Mouse (Mus musculus) heart, embryonic 16.5 days (tissue): ENCODE measurements around the gene Ptger4. TPM values are rescaled to one million over a fixed set of nuclear protein-coding genes. Genes with fewer than 3 reads are reported as not detected.
A peak's percentile ranks its signal among the peaks of the same experiment; 100 is the strongest.

Experiments
- ATAC-seq: fragments of 200-750 bp; cut with Nextera tagmentation; replicated peaks from 2 replicates; pipeline ENCODE4 v1.8.0; 2017; ENCODE audit warnings: moderate number of reproducible peaks; ENCODE audit not compliant: insufficient read depth, low FRiP score; ENCODE audit errors: extremely low read depth
- H3K27ac ChIP-seq: fragments of 300-500 bp; sonication (generic); 2 replicates; pipeline ENCODE4 v1.5.1; 2014; ENCODE audit warnings: mild to moderate bottlenecking, low read length, control low read depth, moderate library complexity
- H3K27me3 ChIP-seq: fragments of 300-500 bp; sonication (generic); 2 replicates; pipeline ENCODE4 v1.6.1; 2014; ENCODE audit warnings: low read length, mixed read lengths; ENCODE audit not compliant: control insufficient read depth, insufficient read depth
- H3K36me3 ChIP-seq: fragments of 300-500 bp; sonication (generic); 2 replicates; pipeline ENCODE4 v1.6.1; 2014; ENCODE audit not compliant: control insufficient read depth, insufficient read depth
- H3K4me1 ChIP-seq: fragments of 300-500 bp; sonication (generic); 2 replicates; pipeline ENCODE4 v1.6.1; 2014; ENCODE audit warnings: low read length, mixed read lengths; ENCODE audit not compliant: control insufficient read depth, insufficient read depth
- H3K4me2 ChIP-seq: fragments of 300-500 bp; sonication (generic); 2 replicates; pipeline ENCODE4 v1.6.1; 2014; ENCODE audit warnings: low read depth, mild to moderate bottlenecking, control low read depth, low read length
- H3K4me3 ChIP-seq: fragments of 300-500 bp; sonication (generic); 2 replicates; pipeline ENCODE4 v1.5.1; 2014; ENCODE audit warnings: mild to moderate bottlenecking, control low read depth, low read length
- H3K9ac ChIP-seq: fragments of 300-500 bp; sonication (generic); 2 replicates; pipeline ENCODE4 v1.6.1; 2014; ENCODE audit warnings: low read length, control low read depth
- H3K9me3 ChIP-seq: fragments of 300-500 bp; sonication (generic); replicated peaks from 2 replicates; pipeline ENCODE4 v1.6.1; 2016; ENCODE audit warnings: low read length; ENCODE audit not compliant: control insufficient read depth
- WGBS: fragments of 180-500 bp; shearing (Covaris S2); extraction: QIAGEN DNeasy Blood & Tissue Kit; methylation state at CpG from one replicate; pipeline ENCODE4 v1.1.7; 2014; 5-methylcytosine and 5-hydroxymethylcytosine counted together
- polyA plus RNA-seq: library from polyadenylated mRNA; unstranded; fragments of >200 nt; fragmentation: Nextera tagmentation; extraction: Ambion mirVana; gene quantifications from 2 replicates; pipeline ENCODE4 v1.2.1, GENCODE M21; 2015

Gene Ptger4
- 5.2 and 6.7 TPM in 2 replicates for polyA plus RNA-seq

- peak within 1 kb of the TSS; percentile 99 for H3K4me2 ChIP-seq
- peaks cover 25% of the 10 kb centered on the region for H3K4me1 ChIP-seq
- peaks cover 21% of the 10 kb centered on the region for H3K27me3 ChIP-seq
- 1% methylated on average over 61 of the region's 61 CpGs for WGBS
- no peaks in the 10 kb centered on the region for H3K36me3 ChIP-seq
- H3K9ac ChIP-seq: peak within 1 kb of the TSS; percentile 74
- peak; percentile 94 for ATAC-seq
- peak within 1 kb of the TSS; percentile 66 for H3K4me3 ChIP-seq
- H3K9me3 ChIP-seq: no peaks in the 10 kb centered on the region
- no peak within 1 kb of the TSS for H3K27ac ChIP-seq
These were observed at the start of gene Ptger4 for GRCm38 (mm10) chr15:5243959-5244905. TSS of gene Ptger4 (minus strand) at chr15:5244187.

GRCm38 (mm10) chr15:5288412-5288811 lies 44.4 kb upstream of the Ptger4 start:
- H3K27me3 ChIP-seq: no peaks in the 10 kb centered on the region

GRCm38 (mm10) chr15:5287072-5287471 lies 43.1 kb upstream of the Ptger4 start:
- ATAC-seq: no peak
- H3K27me3 ChIP-seq: no peaks in the 10 kb centered on the region

More at GRCm38 (mm10) chr15:5288412-5288811, 44.4 kb upstream of the Ptger4 start:
- Histone ChIP-seq H3K9me3 (no peaks in the 10 kb centered on the region), H3K9ac (no peak overlapping the region), H3K27ac (no peak overlapping the region), H3K4me1 (peaks cover 7% of the 10 kb centered on the region; the same call in 1 of the 2 replicates), H3K4me3 (no peak overlapping the region), H3K36me3 (no peaks in the 10 kb centered on the region), H3K4me2 (no peak overlapping the region)
- ATAC-seq: no peak
- 66% methylated on average over 8 of the region's 8 CpGs for WGBS

GRCm38 (mm10) chr15:5281316-5281715 lies 37.3 kb upstream of the Ptger4 start:
- 90% methylated on average over 2 of the region's 2 CpGs for WGBS
- Histone ChIP-seq H3K4me3 (no peak overlapping the region), H3K27me3 (no peaks in the 10 kb centered on the region), H3K9me3 (peaks cover 3% of the 10 kb centered on the region; the same call in 1 of the 2 replicates), H3K4me2 (no peak overlapping the region), H3K36me3 (no peaks in the 10 kb centered on the region), H3K27ac (no peak overlapping the region), H3K9ac (no peak overlapping the region), H3K4me1 (no peaks in the 10 kb centered on the region)
- no peak for ATAC-seq

More at GRCm38 (mm10) chr15:5287072-5287471, 43.1 kb upstream of the Ptger4 start:
- H3K4me3 ChIP-seq: no peak overlapping the region
- H3K4me1 ChIP-seq: no peaks in the 10 kb centered on the region
- H3K9me3 ChIP-seq: no peaks in the 10 kb centered on the region
- no peaks in the 10 kb centered on the region for H3K36me3 ChIP-seq
- no peak overlapping the region for H3K4me2 ChIP-seq
- H3K27ac ChIP-seq: no peak overlapping the region
- 80% methylated on average over 5 of the region's 5 CpGs for WGBS
- no peak overlapping the region for H3K9ac ChIP-seq

GRCm38 (mm10) chr15:5279831-5280230 lies 35.8 kb upstream of the Ptger4 start:
- Histone ChIP-seq H3K36me3 (no peaks in the 10 kb centered on the region), H3K4me3 (no peak overlapping the region), H3K4me1 (no peaks in the 10 kb centered on the region), H3K9me3 (peaks cover 3% of the 10 kb centered on the region; the same call in 1 of the 2 replicates), H3K27me3 (no peaks in the 10 kb centered on the region), H3K9ac (no peak overlapping the region), H3K4me2 (no peak overlapping the region), H3K27ac (no peak overlapping the region)
- WGBS: 46% methylated on average over 4 of the region's 4 CpGs
- ATAC-seq: no peak

- H3K27ac ChIP-seq: no peak overlapping the region
- H3K4me3 ChIP-seq: no peak overlapping the region
- no peaks in the 10 kb centered on the region for H3K36me3 ChIP-seq
- H3K4me1 ChIP-seq: no peaks in the 10 kb centered on the region
- ATAC-seq: no peak
- H3K9me3 ChIP-seq: peaks cover 3% of the 10 kb centered on the region; the same call in 1 of the 2 replicates
- H3K4me2 ChIP-seq: no peak overlapping the region
- no peaks in the 10 kb centered on the region for H3K27me3 ChIP-seq
- no peak overlapping the region for H3K9ac ChIP-seq
These were observed 34.5 kb upstream of the Ptger4 start for GRCm38 (mm10) chr15:5278525-5278924.

GRCm38 (mm10) chr15:5273981-5274380 lies 30.0 kb upstream of the Ptger4 start:
- Histone ChIP-seq H3K4me3 (no peak overlapping the region), H3K4me1 (no peaks in the 10 kb centered on the region), H3K27me3 (no peaks in the 10 kb centered on the region), H3K27ac (no peak overlapping the region), H3K9ac (no peak overlapping the region), H3K36me3 (no peaks in the 10 kb centered on the region), H3K4me2 (no peak overlapping the region), H3K9me3 (peaks cover 3% of the 10 kb centered on the region; the same call in 1 of the 2 replicates)
- 83% methylated on average over 1 of the region's 1 CpGs for WGBS
- ATAC-seq: no peak

- no peak for ATAC-seq
- WGBS: 63% methylated on average over 3 of the region's 3 CpGs
- H3K27me3 ChIP-seq: no peaks in the 10 kb centered on the region
- no peak overlapping the region for H3K27ac ChIP-seq
- no peak overlapping the region for H3K4me2 ChIP-seq
- H3K9ac ChIP-seq: no peak overlapping the region
- H3K36me3 ChIP-seq: no peaks in the 10 kb centered on the region
- H3K4me1 ChIP-seq: no peaks in the 10 kb centered on the region
- no peaks in the 10 kb centered on the region for H3K9me3 ChIP-seq
- H3K4me3 ChIP-seq: no peak overlapping the region
These were observed 22.1 kb upstream of the Ptger4 start for GRCm38 (mm10) chr15:5266095-5266494.

- no peak for ATAC-seq
- WGBS: 77% methylated on average over 10 of the region's 10 CpGs
- no peak overlapping the region for H3K9ac ChIP-seq
These were observed 19.0 kb upstream of the Ptger4 start for GRCm38 (mm10) chr15:5262874-5263504.

More at GRCm38 (mm10) chr15:5262874-5263504, 19.0 kb upstream of the Ptger4 start:
- Histone ChIP-seq H3K27ac (no peak overlapping the region), H3K9me3 (no peaks in the 10 kb centered on the region), H3K27me3 (no peaks in the 10 kb centered on the region), H3K4me2 (no peak overlapping the region), H3K36me3 (no peaks in the 10 kb centered on the region), H3K4me1 (no peaks in the 10 kb centered on the region), H3K4me3 (no peak overlapping the region)
